Mouse (Mus musculus) gastrocnemius, adult 18-20 months (tissue): ENCODE results near the gene Litaf. TPM values are rescaled to one million over a fixed set of nuclear protein-coding genes. Genes with fewer than 3 reads are reported as not detected.
A peak's percentile ranks its signal among the peaks of the same experiment; 100 is the strongest.

Experiments
- DNase-seq: peaks from one replicate; pipeline ENCODE4 v3.0.0; 2021; ENCODE audit warnings: low spot score
- total RNA-seq, 2 experiments: library from RNA; stranded (reverse); gene quantifications; 2 replicates each; pipeline ENCODE4 v1.2.3; 2021

The Litaf gene
- total RNA-seq, 2 experiments from 2014 or later: 8.7 to 10.7 TPM

DNA sequence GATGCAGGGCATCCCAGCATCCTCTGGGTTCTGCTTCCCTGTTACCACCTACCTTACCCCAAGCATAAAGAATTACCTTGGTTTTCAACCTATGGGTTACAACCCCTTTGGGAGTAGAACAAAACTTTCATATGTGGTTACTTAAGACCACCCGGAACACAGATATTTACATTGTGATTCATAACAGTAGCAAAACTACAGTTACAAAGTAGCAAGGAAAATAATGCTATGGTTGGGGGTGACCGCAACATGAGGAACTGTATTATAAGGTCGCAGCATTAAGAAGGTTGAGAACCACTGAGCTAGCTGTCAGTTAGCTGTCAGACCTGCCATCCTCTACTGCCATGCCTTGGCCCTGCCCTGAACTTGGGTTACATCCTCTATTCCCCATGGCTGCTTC lies 2.7 kb upstream of the Litaf start:
- DNase-seq: no peak

DNA sequence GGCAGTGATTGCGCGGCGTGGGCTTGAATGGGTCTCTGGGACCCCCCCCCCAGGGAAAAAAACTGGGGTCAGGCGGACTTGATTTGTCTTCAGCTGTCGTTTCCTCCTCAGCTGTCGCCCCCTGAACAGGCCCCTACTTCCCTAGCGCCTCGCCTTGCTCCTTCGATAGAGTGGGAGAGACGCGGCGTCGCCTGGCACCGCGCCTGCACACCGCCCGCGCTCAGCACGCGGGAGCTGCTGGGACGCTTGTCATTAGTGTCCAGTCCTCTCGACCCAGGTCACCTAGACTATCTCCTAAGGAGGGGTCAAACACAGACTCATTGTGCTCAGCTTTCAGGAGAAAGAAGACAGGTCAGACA lies 855 bp upstream of the Litaf start:
- peak; percentile 34 for DNase-seq

DNA sequence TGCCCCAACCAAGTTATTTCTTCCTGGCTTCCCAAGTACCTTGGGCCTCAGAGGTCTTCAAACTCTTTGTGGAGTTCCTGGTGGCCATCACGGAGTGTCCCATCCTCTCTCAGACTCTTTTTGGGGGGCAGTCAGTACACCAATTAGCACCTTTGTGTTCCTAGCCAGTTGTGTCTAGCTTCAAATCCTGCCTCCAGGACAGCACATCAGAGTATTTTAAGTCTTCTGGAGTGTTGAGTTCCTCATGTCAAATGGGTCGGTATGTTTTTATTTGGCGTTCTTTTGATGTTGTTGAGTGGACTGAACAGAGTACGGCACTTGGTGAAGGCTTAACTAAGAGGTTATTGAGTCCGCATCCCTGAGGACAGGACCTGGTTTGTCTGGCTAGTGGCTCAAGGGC lies 526 bp downstream of the Litaf start:
- DNase-seq: no peak

DNA sequence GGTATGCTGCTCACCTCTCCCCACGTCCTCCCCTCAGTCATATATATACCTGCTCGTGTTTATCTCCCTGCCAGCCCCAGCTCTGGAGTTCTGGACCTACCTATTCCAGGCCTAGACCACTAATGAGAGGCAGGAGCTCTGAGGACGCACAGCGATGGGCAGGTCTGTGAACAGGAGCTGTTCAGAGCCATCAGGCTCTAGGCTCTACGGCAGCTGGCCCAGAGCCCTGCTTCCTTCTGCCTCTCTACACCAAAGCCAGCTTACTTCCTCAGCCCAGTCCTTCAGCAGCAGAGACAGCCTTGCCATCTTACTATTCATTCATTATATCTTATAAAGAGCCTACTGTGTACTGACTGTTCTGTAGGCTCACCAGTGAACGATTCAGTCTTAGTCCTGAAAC lies 1.2 kb downstream of the Litaf start:
- DNase-seq: no peak

DNA sequence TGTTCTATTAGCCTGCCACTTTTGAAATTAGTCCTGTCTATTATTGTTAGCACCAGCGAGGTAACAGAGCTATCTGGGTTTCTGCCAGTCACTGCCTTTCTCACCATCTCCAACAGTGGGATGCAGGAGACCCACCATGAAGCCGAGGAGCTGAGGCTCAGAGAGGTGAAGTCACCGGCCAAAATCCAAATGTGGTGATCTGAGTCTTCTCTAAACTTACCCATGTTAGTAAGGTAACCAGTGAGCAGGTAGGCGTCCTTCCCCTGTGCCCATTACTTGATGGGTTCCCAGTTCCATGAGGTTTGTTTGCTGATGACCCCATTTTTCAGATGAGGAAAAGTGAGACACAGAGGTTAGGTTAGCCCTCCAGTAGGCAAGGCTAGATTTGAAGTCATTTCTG lies 1.6 kb downstream of the Litaf start:
- DNase-seq: no peak

DNA sequence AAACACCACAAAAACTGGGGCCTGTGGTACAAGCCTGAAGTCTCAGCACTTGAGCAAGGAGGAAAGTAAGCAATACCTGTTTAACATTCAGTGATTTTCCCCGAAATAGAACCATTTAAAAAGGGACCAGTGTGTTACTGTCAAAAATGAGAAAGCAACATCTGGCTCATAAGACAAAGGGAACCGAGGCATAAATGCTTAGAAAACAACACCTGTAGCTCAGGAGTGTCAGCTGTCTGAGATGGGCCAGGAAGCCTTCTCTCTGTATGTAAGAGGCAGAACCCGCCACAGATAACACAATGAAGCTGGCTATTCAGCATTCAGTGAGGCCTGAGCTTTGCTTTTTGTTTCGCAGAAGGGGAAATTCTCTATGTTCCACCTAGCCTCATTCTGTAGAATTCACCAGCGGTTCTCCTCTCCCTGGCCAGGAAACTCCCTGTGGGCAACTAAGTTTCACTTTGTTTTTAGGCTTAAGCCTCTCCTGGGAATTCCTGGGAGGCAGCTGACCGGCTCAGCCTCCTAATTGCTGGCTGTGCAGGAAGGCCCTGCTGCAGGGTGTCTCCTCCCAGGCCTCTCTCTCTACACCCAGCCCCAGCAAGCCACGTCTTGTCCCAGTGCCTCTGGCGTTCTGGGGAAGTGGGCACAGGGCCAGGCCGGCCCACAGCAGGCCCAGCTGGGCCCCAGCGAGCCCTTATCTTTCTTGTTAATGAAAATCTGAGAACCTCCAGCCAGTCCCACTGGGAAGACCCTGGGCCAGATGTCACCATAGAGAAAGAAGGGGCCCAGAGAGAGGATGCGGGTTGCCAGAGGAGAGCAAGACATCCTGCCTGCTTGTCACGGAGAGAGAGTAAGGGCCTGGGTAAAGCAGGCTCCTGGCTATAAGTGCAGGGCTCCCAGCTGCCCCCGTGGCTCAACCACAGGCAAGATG lies 2.9 kb downstream of the Litaf start:
- peak; percentile 77 for DNase-seq

DNA sequence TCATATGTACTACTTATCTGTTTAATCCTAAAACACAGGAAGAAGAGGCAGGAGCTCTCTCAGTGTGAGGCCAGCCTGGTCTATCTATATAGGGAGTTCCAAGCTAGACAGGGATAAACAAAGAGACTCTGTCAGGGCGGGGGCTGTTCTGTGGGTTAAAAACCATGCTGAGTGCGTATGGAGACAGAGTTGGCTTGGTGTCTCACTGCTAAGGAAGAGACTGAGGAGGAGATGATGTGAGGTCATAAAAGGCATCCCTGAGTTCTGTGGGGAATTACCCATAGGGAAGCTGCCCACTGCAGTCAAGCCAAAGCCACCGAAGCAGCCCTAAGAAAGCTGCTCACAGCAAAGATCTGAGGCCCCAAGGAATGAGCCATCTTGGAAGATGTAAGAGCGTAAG lies 5.3 kb downstream of the Litaf start, which contains the start of gene Snn:
Gene Snn, plus strand, starts transcription at position 301 of the 400 bp plus-strand sequence.
- DNase-seq: no peak

DNA sequence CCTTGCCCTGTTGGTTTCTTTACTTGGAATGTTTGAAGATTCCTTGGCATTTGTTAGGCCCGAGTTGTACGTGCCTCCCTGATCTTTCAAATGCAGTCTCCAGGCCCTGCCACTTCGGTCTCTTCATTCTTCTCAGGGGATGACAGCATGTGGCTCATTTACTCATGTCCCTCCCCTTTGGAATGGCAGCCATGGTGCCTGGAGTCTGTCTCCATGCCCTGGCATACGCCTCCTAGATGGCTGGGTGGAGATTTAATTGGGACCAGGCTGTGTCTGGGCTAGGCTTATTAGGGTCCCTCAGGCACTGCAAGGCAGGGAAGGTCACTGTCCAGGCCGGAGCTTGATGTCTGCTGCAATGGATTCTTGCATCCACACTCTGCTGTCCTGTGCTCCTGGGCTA lies 10.0 kb downstream of the Litaf start:
- no peak for DNase-seq

DNA sequence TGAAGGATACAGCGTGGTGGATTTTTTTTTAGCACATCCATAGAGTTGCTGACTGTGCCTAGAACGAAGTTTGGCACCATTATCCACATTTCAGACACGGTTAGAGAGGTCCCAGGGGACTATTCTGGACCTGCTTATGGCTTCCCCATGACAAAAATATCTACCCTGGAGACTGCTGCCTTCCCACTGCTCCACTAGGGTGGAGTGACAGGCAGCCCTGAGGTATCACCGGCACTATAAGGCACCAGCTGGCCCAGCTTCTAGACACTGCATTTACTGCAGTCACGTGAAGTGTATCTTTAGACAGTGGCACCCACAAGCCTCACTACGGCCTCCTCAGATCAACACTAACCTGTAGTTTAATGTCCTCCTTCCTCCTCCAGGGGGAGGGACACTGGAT lies 11.1 kb downstream of the Litaf start:
- DNase-seq: peak; percentile 47

DNA sequence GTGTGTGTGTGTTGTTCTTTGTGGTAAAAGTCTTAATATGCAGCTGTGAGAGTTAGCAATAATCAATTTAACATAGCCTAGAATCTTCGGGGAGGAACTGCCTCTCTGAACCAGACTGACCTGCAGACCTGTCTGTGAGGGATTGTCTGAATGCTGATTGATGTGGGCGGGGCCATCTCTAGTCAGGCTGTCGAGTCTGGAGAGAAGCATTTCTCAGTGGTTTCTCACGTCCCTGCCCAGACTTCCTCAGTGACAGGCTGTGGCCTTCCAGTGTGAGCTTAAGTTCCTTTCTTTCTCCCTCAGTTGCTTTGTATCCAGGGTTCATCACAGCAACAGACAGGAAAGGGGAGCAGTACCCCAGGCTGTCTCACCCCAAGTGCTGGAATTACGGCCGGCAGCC lies 11.5 kb downstream of the Litaf start:
- no peak for DNase-seq

DNA sequence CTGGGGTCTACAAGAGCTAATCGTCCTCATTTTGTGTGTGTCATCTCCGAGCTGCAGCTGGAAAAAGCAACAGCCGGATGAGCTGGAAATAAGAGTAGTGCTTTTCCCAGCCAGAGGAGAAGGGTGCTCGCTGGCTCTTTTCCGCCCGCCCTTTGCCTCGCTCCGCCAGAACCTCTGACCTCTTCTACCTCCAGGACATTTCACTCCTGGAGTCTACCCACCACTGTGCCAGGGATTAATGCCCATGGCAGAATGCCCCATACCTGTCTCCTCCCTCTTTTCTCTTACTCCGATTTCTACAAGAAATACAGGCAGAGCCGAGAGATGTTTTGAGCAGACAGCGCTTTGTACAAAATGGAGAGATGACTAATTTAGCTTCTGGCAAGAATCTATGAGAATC lies 14.8 kb downstream of the Litaf start:
- no peak for DNase-seq

DNA sequence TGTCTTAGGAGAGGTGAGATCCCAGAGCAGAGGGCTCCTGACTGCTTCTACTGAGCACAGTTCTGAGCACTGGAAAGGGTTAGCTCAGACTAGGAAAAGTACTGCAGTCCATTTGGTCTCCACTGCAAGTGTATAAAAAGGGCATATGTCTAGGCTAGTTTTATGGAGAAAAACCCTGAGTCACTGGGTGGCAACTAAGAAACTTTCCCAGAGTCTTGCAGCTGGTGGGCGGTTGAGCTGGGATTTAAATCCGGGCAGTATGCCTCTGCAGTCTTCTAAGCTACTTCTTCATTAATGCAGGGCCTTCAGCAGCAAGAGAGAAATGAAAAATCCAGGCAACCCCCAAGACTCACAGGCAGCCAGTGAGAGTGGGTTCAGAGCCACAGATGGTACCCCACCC lies 15.7 kb downstream of the Litaf start:
- DNase-seq: no peak

DNA sequence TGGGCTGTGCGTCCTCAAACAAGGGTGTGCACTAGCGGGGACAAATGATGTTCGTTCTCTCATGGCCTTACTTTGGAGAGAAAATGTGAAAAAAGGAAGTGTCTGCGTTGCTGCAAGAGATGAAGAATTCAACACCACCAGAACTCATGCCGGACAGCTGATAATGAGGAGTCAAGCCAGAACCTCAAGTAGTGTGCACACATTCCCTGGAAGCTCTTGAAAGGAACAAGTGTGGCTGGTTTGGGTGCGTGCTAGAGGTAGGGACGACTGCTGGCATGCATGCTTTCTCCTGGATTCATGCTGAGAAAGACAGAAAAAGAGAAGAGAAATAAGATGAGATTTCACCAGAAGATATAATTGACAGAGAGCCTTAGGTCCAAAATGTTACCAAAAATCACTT lies 18.8 kb downstream of the Litaf start:
- no peak for DNase-seq

DNA sequence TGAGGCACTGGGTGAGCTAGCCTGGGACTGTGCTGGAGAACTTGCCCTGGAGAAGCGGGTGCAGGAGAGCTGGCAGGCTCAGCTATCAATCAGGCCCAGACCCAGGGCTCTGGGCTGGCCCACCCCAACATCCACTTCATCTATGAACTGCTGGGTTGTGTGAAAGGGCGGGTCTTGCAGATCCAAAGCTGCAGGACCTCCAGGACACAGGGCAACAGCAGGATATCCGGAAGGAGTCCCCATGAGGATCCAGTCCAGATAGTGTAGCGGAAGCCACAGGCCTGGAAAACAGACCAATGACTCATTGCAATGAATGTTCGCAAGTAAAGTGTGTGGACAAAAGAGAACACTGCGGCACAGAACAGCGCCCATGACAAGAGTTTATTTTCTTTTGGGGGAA lies 19.5 kb downstream of the Litaf start:
- DNase-seq: no peak

DNA sequence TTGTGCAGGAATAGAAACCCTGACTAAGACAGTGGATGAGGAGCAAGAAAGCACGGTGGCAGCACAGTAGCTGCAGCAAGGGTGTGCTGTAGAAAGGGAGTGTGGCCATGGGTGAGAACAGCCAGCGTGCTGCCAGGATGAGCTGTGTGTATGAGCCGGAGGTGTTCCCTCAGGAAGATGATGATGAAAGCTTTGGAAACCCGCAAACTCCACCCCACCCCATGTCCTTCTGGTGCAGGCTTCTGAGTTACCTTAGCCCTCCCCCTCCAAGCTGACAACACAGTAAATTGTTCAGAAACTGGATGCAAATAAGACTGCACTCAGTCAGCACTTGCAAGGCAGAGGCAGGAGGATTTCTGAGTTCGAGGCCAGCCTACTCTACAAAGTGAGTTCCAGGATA lies 22.7 kb downstream of the Litaf start:
- no peak for DNase-seq

DNA sequence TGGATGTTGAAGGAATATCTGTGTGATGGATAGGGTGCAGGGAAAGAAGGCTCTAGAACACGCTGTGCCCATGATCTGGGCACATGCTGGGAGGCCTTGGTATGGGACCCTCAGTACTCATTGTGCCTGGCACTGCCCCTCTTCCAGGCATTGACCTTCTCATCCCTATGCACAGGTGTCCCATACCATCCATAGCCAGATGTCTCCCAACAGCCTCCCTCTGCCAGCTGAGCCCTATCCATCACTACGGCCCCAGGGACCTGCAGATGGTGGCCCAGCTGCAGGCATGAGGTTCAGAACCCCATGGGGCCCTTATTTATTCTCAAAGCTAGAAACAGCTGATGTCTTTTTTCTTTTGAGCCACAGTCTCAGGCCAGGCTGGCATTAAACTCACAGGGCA lies 25.4 kb downstream of the Litaf start:
- no peak for DNase-seq

DNA sequence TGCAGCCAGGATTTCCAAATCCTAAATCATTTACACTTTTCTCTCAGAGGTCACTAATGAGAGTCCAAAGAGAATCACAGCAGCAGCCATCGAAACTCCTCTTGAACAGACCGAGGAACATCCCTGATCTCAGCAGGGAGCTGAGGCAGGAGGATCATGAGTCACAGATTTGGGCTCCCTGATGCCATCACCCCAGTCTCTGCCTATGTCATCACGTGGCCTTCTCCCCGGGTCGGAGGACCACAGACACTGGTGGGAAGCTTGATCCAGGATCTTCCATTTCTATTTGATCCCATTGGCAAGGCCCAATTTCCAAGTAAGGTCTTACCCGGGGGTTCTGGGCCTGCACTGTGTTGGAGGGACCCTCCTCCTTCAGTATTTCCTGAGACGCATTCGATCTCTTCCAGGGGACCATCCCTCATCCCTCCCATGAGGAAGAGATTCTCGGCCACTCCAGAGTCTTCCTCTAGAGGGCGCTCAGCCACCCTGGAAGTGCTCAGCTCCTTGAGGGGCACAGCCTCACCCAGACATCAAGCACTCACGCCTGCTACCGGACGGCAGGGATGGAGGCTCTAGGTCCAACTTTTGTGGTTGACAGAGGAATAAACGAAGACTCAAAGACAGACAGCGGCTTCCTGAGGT lies 30.0 kb downstream of the Litaf start:
- peak; percentile 68 for DNase-seq

DNA sequence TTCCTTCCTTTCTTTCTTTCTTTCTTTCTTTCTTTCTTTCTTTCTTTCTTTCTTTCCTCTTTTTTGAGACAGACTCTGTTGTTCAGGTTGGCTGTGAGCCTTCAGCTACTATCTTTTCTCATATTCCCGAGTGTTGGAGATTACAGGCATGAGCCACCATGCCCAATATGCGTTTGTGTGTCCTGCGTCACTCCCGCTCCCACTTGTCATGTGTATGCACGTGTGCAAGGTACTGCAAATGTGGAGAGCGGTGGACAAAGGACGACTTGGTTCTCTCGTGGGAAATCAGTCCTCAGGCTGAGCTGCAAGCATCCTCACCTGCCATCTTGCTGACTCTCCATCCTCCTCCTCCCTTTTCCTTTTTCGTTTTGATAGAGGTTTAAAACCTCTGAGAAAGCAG lies 30.7 kb downstream of the Litaf start:
- DNase-seq: no peak

DNA sequence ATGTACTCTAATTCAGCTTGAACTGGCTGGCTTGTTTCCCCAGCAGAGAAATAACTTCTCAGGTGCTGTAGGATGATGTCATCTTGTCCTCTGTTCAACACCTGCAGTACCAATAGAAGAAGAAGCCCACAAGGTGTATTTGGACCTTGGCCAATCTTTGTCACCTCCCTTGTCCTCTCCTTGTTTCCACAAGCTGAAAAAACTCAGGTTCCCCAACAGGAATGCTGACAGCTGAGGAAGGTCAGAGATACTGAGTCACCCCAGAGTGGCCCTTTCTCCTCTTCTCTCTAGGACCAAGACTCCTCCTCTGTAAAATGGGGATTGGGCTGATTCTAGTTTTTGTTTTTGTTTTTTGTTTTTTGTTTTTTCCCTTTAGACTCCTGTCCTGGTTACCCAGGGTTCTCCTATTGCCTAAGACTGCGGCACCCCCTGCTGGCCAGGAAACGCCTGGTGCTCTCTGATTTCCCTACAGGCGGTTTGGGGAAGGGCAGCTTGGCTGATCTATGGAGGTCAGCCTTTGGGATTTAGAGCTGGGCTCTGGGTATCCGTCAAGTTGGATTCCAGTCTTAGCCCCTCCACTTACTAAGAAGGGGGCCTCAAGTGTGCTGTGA lies 31.7 kb downstream of the Litaf start:
- peak; percentile 87 for DNase-seq

DNA sequence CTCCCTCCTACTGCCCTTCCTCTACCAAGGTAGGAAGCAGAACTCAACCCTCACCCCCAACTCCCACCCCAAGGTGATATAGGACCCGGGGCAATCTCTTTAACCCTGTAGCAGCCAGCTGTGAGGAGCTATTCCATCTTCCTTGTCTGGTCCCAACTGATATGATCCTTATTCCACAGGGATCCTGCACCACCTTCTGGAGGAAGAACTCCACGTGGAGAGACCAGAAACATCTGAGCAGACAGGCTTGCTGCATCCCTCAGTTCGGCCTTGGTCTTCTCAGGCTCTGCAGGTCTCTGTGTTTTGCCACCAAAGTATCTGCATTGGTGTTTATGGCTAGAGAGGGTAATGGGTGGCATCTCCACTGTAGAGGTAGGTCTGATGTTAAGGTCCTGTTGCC lies 34.6 kb downstream of the Litaf start:
- DNase-seq: no peak

DNA sequence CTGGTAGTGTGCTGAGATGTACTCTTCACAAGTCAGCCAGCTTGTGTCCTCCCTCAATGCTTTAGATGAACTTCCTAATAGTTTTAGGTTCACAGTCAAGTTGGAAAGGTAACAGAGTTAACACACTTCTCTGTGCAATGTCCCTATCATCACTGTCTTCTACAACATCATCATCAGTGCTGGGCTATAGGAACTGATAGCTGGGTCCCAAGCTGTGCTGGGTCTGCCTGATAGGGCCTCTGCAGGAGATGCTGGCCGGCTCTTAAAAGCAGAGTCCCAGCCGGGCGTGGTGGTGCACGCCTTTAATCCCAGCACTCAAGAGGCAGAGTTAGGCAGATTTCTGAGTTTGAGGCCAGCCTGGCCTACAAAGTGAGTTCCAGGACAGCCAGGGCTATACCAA lies 35.1 kb downstream of the Litaf start:
- no peak for DNase-seq

DNA sequence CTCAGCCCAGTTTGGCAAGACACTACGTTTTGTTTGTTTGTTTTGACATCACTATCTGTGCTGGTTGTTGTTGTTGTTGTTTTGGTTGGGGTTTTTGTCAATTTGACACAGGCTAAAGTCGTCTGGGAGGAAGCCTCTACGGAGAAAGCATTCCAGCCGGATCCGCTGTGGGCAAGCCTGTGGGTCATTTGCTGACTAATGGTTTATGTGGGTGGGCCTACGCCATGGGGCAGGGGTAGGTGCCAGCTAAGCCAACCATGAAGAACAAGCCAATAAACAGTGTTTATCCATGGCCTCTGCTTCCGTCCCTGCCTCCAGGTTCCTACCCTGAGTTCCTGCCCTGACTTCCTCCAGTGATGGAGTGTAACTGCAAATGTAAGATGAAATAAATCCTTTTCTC lies 37.8 kb downstream of the Litaf start:
- DNase-seq: no peak

DNA sequence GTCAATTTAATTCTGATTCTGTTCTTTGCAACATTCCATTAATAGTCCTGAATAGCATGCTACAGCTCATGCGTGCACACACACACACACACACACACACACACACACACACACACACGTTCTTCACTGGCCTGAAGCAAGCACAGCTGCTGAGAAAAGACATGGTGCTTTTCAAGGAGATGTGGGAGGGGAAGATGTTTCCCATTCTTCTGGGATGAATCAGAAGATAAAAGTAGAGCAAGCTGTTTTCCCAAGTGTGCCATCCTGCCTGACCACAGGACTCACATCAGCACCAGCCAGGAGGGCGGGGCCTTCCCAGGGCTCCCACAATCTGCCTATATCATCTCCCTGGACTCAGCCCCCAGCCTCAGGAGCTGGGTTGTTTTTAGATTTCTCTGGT lies 41.1 kb downstream of the Litaf start:
- peak; percentile 51 for DNase-seq
